Mouse (Mus musculus): ENCODE data around the gene Hist1h2bp. TPM values are rescaled to one million over a fixed set of nuclear protein-coding genes. Genes with fewer than 3 reads are reported as not detected.
"Not testable (repeated sequence)": the region's sequence is repeated elsewhere in the genome, so short reads cannot be mapped to it uniquely, and the experiment has no call there.

Gene Hist1h2bp
- polyA plus RNA-seq, 1 experiment from 2014 or later, result 1.5 TPM

DNA sequence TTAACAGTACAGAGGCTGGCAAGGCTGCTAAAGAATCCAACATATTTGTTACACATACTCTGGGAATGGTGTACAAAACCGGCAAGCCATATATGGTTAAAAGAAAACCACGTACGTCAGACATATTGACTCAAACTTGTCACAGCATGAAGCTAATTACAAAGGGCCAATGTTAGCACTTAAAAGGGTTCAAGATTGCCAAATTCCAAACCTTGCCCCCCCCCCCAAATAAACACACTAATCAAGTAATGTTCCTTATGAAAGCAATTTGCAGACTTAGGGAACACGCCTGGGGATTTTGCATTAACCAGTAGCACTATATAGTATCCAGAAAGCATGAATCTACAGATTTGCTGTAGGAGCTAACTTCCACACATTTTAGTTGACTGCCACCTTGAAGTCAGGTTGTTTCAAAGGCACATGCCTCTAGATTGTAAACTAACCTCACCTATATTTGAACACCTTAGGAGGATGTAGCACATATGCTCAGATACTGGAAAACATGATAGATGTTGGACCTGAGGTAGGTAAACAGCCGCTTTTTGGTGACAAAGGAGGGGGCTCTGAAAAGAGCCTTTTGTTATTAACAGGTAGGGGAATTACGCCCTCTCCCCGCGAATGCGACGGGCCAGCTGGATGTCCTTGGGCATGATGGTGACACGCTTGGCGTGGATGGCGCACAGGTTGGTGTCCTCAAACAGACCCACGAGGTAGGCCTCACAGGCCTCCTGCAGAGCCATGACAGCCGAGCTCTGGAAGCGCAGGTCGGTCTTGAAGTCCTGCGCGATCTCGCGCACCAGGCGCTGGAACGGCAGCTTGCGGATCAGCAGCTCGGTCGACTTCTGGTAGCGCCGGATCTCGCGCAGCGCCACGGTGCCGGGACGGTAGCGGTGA is 4.7 kb upstream of the Hist1h2bp start:
- not testable (repeated sequence) for H3K36me3 ChIP-seq (ENCODE audit: control insufficient read depth, insufficient read depth, low read length); ATAC-seq; H3K27me3 ChIP-seq (replicated peaks; ENCODE audit: control insufficient read depth, insufficient read depth, low read length); H3K9me3 ChIP-seq (ENCODE audit: control insufficient read depth, low read length)
- WGBS, result under 1% methylated on average over 16 of the region's 35 CpGs
- H3K9ac ChIP-seq (ENCODE audit: low read depth, low read length), result peak overlapping the region; percentile 68
- H3K27ac ChIP-seq (ENCODE audit: low read length), result peak overlapping the region; percentile 75
- H3K4me1 ChIP-seq (ENCODE audit: control insufficient read depth, insufficient read depth, low read length), result peaks cover 17% of the 10 kb centered on the region
- H3K4me2 ChIP-seq (ENCODE audit: low read depth, low read length), result peak overlapping the region; percentile 67
- H3K4me3 ChIP-seq (ENCODE audit: low read length), result peak overlapping the region; percentile 43

DNA sequence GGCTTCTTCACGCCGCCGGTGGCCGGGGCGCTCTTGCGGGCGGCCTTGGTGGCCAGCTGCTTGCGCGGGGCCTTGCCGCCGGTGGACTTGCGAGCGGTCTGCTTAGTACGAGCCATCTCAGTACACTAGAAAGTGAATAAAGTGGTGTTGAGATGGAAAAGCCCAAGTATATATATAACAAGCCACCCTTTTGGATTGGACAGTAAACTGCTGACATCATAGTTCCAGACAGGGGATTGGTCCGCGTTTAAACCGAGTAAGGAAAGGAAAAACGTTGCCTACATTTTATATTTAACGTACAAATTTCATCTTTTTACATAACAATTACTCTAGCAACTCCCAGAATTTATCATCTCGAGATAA is 4.0 kb upstream of the Hist1h2bp start, which contains the start of gene Hist1h3i:
Hist1h3i (minus strand) TSS at position 116 of the 363 bp plus-strand sequence.
- under 1% methylated on average over 14 of the region's 20 CpGs for WGBS
- peak within 1 kb of the TSS; percentile 68 for H3K9ac ChIP-seq (ENCODE audit: low read depth, low read length)
- peaks cover 17% of the 10 kb centered on the region for H3K4me1 ChIP-seq (ENCODE audit: control insufficient read depth, insufficient read depth, low read length)
- peak within 1 kb of the TSS; percentile 43 for H3K4me3 ChIP-seq (ENCODE audit: low read length)
- peak within 1 kb of the TSS; percentile 67 for H3K4me2 ChIP-seq (ENCODE audit: low read depth, low read length)
- no peaks in the 10 kb centered on the region for H3K27me3 ChIP-seq (replicated peaks; ENCODE audit: control insufficient read depth, insufficient read depth, low read length)
- no peaks in the 10 kb centered on the region for H3K36me3 ChIP-seq (ENCODE audit: control insufficient read depth, insufficient read depth, low read length)
- no peaks in the 10 kb centered on the region for H3K9me3 ChIP-seq (ENCODE audit: control insufficient read depth, low read length)
- ATAC-seq, result peak; percentile 58
- H3K27ac ChIP-seq (ENCODE audit: low read length), result peak within 1 kb of the TSS; percentile 83

DNA sequence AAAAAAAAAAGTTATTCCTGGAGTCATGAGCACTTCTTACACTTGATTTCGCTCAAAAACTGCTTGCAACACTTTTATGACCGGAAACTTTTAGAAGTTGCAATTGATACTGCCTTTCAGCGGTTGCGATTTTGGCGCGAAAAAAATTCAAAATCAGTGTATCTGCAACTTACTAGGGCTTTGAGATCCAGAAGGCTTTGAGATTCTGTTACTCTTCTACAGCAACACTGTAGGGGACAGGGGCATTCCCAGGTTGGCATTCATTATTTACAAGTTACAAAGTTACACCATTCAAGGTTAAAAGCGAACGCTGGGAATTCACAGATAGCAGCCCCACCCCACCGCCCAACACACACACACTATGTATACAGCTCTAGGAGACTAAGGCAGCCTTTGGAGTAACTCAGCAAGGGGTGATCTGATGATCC is 3.5 kb upstream of the Hist1h2bp start:
- H3K27ac ChIP-seq (ENCODE audit: low read length), result peak overlapping the region; percentile 83
- peaks cover 20% of the 10 kb centered on the region for H3K4me1 ChIP-seq (ENCODE audit: control insufficient read depth, insufficient read depth, low read length)
- peak overlapping the region; percentile 36 for H3K4me3 ChIP-seq (ENCODE audit: low read length)
- WGBS, result 1% methylated on average over 9 of the region's 9 CpGs
- ATAC-seq, result no peak
- H3K27me3 ChIP-seq (replicated peaks; ENCODE audit: control insufficient read depth, insufficient read depth, low read length), result no peaks in the 10 kb centered on the region
- H3K9me3 ChIP-seq (ENCODE audit: control insufficient read depth, low read length), result no peaks in the 10 kb centered on the region
- H3K9ac ChIP-seq (ENCODE audit: low read depth, low read length), result peak overlapping the region; percentile 41
- H3K36me3 ChIP-seq (ENCODE audit: control insufficient read depth, insufficient read depth, low read length), result no peaks in the 10 kb centered on the region
- H3K4me2 ChIP-seq (ENCODE audit: low read depth, low read length), result peak overlapping the region; percentile 58

DNA sequence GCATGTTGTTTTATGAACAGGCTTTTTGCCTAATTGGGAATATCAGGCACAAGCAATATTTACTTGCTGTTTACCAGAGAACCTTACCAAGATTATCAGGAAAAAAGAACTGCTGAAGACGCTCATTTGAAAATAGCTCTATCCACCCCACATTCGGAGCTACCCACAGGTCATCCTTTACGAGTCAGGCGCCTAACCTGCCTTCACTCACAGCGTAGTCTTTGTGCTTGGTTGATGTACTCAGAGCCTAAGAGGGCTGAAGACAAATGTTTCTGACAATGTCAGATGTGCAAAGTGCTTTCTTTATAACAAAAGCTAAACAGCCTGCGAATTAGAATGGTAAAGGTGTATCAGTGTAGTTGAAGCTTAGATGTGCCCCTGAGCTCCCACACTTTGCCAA is 3.0 kb upstream of the Hist1h2bp start:
- Histone ChIP-seq H3K4me1 (ENCODE audit: control insufficient read depth, insufficient read depth, low read length) (peaks cover 20% of the 10 kb centered on the region), H3K27ac (ENCODE audit: low read length) (peak overlapping the region; percentile 83), H3K27me3 (replicated peaks; ENCODE audit: control insufficient read depth, insufficient read depth, low read length) (no peaks in the 10 kb centered on the region), H3K36me3 (ENCODE audit: control insufficient read depth, insufficient read depth, low read length) (no peaks in the 10 kb centered on the region), H3K4me2 (ENCODE audit: low read depth, low read length) (peak overlapping the region; percentile 58), H3K9me3 (ENCODE audit: control insufficient read depth, low read length) (no peaks in the 10 kb centered on the region), H3K4me3 (ENCODE audit: low read length) (no peak overlapping the region), H3K9ac (ENCODE audit: low read depth, low read length) (peak overlapping the region; percentile 41; the same call in 1 of the 2 replicates)
- WGBS, result 27% methylated on average over 6 of the region's 6 CpGs
- no peak for ATAC-seq

DNA sequence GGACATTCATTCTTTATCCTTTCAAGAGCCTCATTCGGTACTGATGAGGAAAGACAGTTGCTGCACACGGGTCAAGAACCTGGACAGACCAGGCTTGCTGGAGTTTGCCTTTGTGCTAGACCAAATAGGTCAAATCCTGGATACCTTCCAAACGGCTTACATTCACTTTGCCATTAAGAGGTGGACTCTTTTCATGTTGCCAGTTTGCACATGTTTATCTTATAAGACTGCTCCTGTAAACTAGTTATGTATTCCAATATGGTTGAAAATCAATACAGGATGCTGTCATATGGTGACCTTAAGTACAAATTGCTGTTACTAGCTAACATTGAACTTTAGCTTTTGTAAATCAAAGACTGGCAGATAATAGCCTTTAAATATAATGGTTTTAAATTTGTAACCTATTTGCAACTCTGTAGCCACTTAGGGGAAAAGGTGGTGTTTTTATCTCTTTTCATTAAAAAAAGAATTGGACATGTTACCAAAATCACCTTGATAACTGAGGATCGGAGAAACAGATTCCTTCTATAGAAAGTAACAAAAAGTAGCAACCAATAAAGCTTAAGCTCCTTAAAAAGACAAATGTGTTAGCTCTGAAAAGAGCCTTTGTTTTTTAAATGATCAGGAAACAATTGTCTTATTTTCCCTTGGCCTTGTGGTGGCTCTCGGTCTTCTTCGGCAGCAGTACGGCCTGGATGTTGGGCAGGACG is 917 bp upstream of the Hist1h2bp start:
- no peak for ATAC-seq
- peak overlapping the region; percentile 50 for H3K4me2 ChIP-seq (ENCODE audit: low read depth, low read length)
- no peaks in the 10 kb centered on the region for H3K36me3 ChIP-seq (ENCODE audit: control insufficient read depth, insufficient read depth, low read length)
- no peaks in the 10 kb centered on the region for H3K9me3 ChIP-seq (ENCODE audit: control insufficient read depth, low read length)
- peaks cover 23% of the 10 kb centered on the region for H3K4me1 ChIP-seq (ENCODE audit: control insufficient read depth, insufficient read depth, low read length)
- H3K27me3 ChIP-seq (replicated peaks; ENCODE audit: control insufficient read depth, insufficient read depth, low read length), result no peaks in the 10 kb centered on the region
- peak overlapping the region; percentile 58; the same call in 1 of the 2 replicates for H3K9ac ChIP-seq (ENCODE audit: low read depth, low read length)
- WGBS, result 5% methylated on average over 8 of the region's 8 CpGs
- H3K27ac ChIP-seq (ENCODE audit: low read length), result peak overlapping the region; percentile 68
- peak overlapping the region; percentile 36 for H3K4me3 ChIP-seq (ENCODE audit: low read length)

DNA sequence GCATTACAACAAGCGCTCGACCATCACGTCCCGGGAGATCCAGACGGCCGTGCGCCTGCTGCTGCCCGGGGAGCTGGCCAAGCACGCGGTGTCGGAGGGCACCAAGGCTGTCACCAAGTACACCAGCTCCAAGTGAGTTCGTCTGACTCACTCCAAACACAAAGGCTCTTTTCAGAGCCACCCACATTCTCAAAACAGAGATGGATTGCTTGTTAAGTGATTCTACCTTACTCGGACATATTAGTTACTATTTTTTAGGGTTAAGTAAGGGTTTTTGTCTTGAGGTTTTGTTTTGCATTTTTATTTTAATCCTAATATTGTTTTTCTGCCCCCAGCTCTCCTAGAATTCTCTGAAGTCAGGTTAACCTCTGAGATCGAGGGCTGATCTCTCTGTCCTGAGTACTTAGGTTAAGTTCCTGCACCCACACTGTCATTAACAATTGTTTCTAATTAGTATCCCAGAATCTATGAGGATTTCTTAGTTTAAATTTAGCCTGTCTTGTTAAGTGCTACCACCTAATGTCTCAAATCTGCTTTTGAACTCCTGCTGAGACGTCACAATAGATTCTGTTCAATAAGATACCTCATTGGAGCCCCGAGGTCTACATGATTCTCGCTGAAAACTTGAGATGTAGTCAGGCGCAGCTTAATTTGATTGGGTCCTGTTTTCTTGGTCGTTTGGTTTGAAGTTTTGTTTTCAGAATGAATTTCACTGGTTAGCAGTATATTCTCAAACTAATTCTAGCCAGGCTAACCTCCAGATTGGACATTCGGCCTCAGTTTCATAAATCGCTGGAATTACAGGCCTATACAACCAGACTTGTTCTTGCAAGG is 716 bp downstream of the Hist1h2bp start:
- H3K27ac ChIP-seq (ENCODE audit: low read length), result peak overlapping the region; percentile 33
- H3K9me3 ChIP-seq (ENCODE audit: control insufficient read depth, low read length), result no peaks in the 10 kb centered on the region
- peak overlapping the region; percentile 43 for H3K4me2 ChIP-seq (ENCODE audit: low read depth, low read length)
- no peaks in the 10 kb centered on the region for H3K36me3 ChIP-seq (ENCODE audit: control insufficient read depth, insufficient read depth, low read length)
- H3K9ac ChIP-seq (ENCODE audit: low read depth, low read length), result peak overlapping the region; percentile 57; the same call in 1 of the 2 replicates
- H3K27me3 ChIP-seq (replicated peaks; ENCODE audit: control insufficient read depth, insufficient read depth, low read length), result no peaks in the 10 kb centered on the region
- WGBS, result 28% methylated on average over 13 of the region's 21 CpGs
- no peak; the same call in 1 of the 2 replicates for ATAC-seq
- H3K4me1 ChIP-seq (ENCODE audit: control insufficient read depth, insufficient read depth, low read length), result peaks cover 20% of the 10 kb centered on the region
- H3K4me3 ChIP-seq (ENCODE audit: low read length), result peak overlapping the region; percentile 16; the same call in 1 of the 2 replicates

DNA sequence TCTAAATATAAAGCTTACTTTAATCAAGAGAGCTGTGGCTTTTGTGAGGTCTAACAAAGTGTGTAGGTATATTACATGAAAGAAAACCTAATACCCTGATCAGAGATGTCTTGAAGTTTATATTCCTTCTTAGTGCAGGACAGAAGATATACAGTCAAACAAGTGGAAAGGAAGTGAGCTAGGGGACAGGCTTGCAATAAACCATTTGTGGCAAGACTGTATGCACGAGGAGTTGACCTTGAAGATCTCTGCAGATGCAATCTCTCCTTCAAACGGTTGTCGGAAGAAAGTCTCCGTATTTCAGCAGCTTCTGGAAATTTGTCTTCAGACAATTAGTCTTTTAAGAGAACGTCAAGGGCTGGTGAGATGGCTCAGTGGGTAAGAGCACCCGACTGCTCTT is 2.7 kb downstream of the Hist1h2bp start:
- 47% methylated on average over 6 of the region's 6 CpGs for WGBS
- no peaks in the 10 kb centered on the region for H3K9me3 ChIP-seq (ENCODE audit: control insufficient read depth, low read length)
- H3K4me2 ChIP-seq (ENCODE audit: low read depth, low read length), result no peak overlapping the region
- H3K4me3 ChIP-seq (ENCODE audit: low read length), result no peak overlapping the region
- no peak for ATAC-seq
- no peak overlapping the region for H3K27ac ChIP-seq (ENCODE audit: low read length)
- no peaks in the 10 kb centered on the region for H3K27me3 ChIP-seq (replicated peaks; ENCODE audit: control insufficient read depth, insufficient read depth, low read length)
- no peak overlapping the region for H3K9ac ChIP-seq (ENCODE audit: low read depth, low read length)
- H3K4me1 ChIP-seq (ENCODE audit: control insufficient read depth, insufficient read depth, low read length), result peaks cover 12% of the 10 kb centered on the region
- H3K36me3 ChIP-seq (ENCODE audit: control insufficient read depth, insufficient read depth, low read length), result no peaks in the 10 kb centered on the region

DNA sequence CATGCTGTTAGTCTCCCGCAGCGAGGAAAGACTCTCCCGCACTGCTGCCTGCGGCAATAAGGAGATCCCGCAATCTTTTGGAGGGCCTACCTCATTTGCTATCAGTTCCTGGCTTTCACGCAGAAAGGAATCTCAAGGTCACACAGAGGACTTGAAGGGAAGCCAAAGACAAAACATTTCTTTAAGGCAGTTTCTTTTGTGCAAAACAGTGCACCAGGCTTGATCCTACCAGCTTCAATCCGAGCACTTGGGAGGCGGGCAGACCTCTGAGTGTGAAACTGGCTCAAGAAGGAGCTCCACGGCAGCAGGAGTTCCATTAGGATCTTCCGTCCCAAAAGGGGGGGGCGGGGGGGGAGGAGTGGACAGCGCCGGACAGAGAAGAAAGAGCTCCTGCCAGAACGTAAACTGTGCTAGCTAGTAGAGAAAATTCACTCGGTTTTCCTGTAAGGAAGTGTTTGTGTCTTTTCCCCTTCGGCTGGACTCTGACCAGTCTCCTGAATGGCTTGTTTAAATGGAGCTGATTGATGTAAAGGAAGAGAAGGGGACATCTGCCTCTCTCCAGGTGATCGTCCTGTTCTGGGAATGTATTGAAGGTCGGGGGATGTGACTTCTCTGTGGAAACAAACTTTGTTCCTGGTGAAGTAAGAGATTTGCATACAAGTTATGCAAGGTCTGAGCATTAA is 3.5 kb downstream of the Hist1h2bp start:
- Histone ChIP-seq H3K27me3 (replicated peaks; ENCODE audit: control insufficient read depth, insufficient read depth, low read length) (no peaks in the 10 kb centered on the region), H3K9ac (ENCODE audit: low read depth, low read length) (peak overlapping the region; percentile 68), H3K27ac (ENCODE audit: low read length) (peak overlapping the region; percentile 56), H3K4me1 (ENCODE audit: control insufficient read depth, insufficient read depth, low read length) (peaks cover 11% of the 10 kb centered on the region), H3K4me2 (ENCODE audit: low read depth, low read length) (peak overlapping the region; percentile 62), H3K36me3 (ENCODE audit: control insufficient read depth, insufficient read depth, low read length) (no peaks in the 10 kb centered on the region), H3K9me3 (ENCODE audit: control insufficient read depth, low read length) (no peaks in the 10 kb centered on the region), H3K4me3 (ENCODE audit: low read length) (peak overlapping the region; percentile 36)
- 0 out of 2 replicates have a peak, but pooled peaks have one; percentile 4 for ATAC-seq
- 8% methylated on average over 17 of the region's 18 CpGs for WGBS
